Mouse (Mus musculus) adrenal gland, adult (tissue): ENCODE results near the gene Spg11.
"Not testable (repeated sequence)": the region's sequence is repeated elsewhere in the genome, so short reads cannot be mapped to it uniquely, and the experiment has no call there.

Experiments
- DNase-seq, 2 experiments: peaks; one replicate each; pipeline ENCODE4 v3.0.0; 2022 to 2023; ENCODE audit warnings: low spot score in 1 of 2; ENCODE audit not compliant: inconsistent age in 2 of 2

Spg11 gene

GRCm38 (mm10) chr2:122146687-122147086 lies 28.5 kb upstream of the Spg11 start:
- DNase-seq = peak in 1 of 2 experiments; percentile 65

GRCm38 (mm10) chr2:122145756-122146155 lies 27.6 kb upstream of the Spg11 start:
- peak in 1 of 2 experiments; percentile 40 for DNase-seq

DNA sequence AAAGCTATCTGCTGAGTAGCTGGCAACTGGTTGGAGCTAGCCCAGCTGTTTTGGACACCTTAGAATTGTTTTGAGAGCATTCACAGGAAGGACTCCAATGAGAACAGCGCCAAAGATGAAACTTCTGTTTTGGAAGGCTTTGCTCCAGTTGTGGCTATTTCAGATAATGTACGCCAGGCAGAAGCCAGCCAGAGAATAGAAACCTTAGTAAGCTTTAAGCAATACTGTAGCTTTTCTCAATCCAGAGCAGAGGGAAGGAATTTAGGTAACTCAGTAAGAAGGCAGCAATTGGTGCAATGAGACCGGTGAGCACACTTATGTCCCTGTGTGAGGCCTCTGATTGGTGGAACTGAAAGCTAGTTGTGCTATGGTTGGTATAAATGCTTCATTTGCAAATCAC lies 24.9 kb upstream of the Spg11 start:
- no peak for DNase-seq

DNA sequence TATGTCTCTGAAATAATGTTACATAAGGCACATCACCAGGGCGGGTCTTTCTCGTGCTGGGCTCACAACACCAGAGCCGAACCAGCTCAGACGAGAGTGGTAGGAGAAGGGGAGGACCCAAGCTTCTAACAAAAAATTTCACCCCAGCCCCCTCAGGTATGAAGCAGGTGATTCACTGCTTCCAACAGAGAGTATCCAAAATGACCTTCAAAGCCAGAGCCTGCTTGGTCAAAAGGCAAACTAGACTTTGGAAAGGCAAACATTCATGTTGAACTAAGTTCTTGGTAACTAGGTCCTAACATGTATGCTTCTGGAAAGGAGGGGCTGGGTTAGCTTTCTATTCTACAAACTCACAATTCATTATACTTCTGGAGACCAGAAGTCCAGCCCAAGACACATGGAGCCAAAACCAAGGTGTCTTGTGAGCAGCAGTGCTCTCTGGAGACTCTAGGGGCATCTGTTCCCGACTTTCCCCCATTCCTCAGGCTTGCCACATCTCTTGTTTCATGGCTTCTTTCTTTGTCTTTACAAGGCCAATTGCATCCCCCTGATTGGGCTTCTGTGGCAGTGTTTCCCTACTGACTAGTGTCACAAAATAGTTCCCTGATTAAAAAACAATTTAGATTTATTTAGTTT lies 23.3 kb upstream of the Spg11 start:
- no peak for DNase-seq

GRCm38 (mm10) chr2:122140815-122141214 lies 22.6 kb upstream of the Spg11 start:
- no peak for DNase-seq

DNA sequence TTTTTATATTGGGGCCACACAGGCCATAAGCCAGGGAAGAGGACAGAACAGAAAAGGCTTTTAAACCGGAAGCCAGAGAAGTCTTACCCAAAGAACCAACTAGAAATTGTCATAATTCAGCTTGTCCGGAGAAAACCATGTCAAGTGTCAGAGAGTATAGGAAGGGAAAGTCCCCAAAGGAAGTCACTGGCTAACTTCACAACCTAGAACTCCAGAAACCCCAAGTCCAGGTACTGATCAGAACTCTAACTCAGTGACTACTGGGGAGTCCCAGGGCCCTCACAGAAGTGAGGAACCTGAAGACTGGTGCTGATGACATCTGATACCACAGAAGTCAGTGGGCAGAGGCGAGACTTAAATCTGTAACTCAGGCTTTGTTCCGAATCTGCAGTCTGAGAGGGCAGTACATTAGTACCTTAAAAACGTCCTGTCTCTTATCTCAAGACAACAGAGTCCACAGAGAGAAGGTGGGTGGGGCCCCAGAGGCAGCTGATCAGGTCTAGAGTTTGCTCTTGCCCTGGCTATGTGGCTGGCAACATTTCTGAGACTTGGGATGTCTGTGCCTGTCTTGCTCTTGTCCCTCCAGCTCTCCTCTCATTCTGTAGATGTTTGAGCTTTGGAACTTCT lies 19.8 kb upstream of the Spg11 start:
- no peak for DNase-seq

DNA sequence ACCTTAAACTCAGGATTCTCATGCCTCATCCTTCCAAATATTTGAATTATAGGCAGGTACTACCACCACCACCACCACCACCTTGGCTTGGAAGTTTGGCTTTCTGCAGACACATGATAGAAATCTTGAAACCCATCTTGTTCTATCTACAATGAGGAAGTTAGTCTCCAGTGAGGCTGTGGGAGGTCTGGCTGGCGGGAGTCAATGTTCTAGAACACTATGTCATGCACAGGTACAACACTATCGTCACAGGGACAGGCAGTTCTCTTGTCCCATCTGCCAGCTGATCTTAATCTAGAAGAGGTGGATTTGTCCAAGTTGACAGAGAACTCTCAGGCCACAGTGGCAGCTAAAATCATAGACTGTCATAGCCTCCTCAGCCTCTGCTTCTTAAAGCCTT lies 14.4 kb upstream of the Spg11 start:
- DNase-seq = no peak

GRCm38 (mm10) chr2:122132078-122132477 lies 13.9 kb upstream of the Spg11 start:
- no peak for DNase-seq

GRCm38 (mm10) chr2:122127635-122128034 lies 9.4 kb upstream of the Spg11 start:
- no peak for DNase-seq

- DNase-seq = no peak
Observed at GRCm38 (mm10) chr2:122126765-122127347, 8.7 kb upstream of the Spg11 start.

DNA sequence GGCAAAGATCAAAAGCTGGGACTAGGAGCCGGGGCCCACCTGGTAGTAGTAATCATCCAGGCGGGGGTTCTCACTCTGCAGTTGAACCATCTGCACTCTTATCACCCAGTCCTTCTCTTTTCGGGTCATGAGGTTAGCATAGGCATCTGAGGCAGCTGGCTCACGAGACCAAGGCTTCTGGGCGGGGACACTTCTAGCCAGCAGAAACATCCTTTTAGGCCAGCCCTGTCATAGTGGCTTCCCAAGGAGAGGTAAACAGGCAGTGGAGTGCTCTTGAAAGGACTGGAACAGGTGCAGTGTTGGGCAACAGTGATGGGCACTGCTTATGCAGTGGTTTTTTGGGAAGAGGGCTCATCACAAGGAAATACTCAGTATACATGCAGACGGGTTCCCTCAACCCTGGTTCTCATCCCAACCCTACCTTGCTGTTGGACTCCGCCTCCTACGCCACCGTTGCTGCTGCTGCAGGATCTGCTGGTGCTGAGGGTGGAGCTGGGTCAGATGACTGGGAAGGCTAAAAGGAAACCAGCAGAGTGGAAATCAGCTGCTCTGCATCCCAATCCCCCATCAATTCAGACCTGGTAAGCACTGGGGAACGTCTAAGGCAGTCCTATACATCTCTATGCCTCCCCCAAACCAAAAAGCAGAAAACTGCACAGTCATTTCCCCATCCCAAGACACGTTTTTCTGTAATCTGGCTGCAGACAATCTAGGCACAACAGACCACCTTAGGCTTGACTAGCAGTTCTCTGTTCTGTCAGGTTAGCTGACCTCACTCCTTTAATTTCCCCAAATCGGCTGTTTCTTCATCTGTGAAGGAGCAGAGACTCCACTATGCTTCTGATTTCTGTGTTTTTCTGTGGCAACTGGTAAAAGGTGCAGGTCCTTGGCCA lies 7.7 kb upstream of the Spg11 start:
- no peak for DNase-seq

GRCm38 (mm10) chr2:122116888-122117287 lies 1.3 kb downstream of the Spg11 start:
- no peak for DNase-seq

GRCm38 (mm10) chr2:122109714-122110113 lies 8.5 kb downstream of the Spg11 start:
- DNase-seq = no peak

GRCm38 (mm10) chr2:122108101-122108500 lies 10.1 kb downstream of the Spg11 start:
- no peak for DNase-seq

DNA sequence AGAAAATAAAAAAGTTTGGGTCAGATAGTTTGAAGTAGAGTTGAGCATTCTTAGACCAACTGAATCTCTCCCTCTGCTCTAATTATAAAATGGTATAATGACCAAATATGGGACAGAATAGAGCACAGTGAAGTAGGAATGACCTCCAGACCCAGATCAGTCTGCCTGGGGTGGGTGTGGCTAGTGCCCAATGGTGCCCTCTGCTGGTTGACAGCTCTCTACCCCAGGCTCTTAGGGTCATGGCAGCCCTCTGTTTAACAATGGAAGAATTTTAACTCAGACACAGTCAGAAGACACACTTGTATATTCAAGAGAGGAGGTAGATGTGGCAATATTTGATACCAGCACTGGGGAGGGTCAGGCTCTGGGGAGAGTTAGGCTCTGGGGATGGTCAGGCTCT lies 16.1 kb downstream of the Spg11 start:
- peak; percentile 21 to 65 for DNase-seq

GRCm38 (mm10) chr2:122097686-122098085 lies 20.5 kb downstream of the Spg11 start:
- not testable (repeated sequence) for DNase-seq

DNA sequence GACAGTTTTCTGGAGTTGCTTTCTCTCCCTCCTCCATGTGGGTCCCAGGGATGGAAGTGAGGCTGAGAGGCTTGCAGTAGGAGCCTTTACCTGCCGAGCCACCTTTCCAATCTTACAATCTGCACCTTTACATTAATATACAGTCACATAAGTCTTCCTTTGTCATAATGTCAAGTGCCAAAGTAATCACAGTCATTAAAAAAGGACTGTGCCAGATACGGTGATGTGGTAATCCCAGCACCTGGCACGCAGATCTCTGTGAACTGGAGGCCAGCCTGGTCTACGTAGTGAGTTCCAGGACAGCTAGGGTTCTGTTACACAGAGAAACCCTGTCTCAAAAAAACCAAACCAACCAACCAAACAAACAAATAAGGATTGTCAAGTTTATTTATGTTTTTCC lies 24.3 kb downstream of the Spg11 start:
- DNase-seq = no peak

- DNase-seq = no peak
Observed at GRCm38 (mm10) chr2:122086446-122086845, 31.7 kb downstream of the Spg11 start.

- DNase-seq = peak in 1 of 2 experiments; percentile 52
Observed at GRCm38 (mm10) chr2:122081728-122082456, 36.3 kb downstream of the Spg11 start.

- peak; percentile 45 to 86 for DNase-seq
Observed at GRCm38 (mm10) chr2:122069922-122070321, 48.3 kb downstream of the Spg11 start.
